In genomic region chr12:84854392-84855033, GRCm38 (mm10) we compare ENCODE assay signal across 16 mouse cellular contexts. TPM values are rescaled to one million over a fixed set of nuclear protein-coding genes. Genes with fewer than 3 reads are reported as not detected.
A peak's percentile ranks its signal among the peaks of the same experiment; 100 is the strongest.
DNase-seq lines count a peak whose midpoint lies in the region; ATAC-seq and TF ChIP-seq lines count a peak whose summit lies in the region.
"Had no signal": no experiment of that assay in that cellular context is flagged by ENCODE, and none has a peak within 500 bp of the region (broad histone marks: within the 10 kb centered on the region; RNA-seq: fewer than 3 reads in every experiment).

No protein-coding gene starts in this region.

- H3K4me3 ChIP-seq in C2C12 (ENCODE audit: insufficient read depth, poor library complexity, severe bottlenecking) = no peak overlapping the region
- no peak overlapping the region for H3K4me3 ChIP-seq in liver, postnatal 0 days (ENCODE audit: low read depth, low read length)
- H3K4me3 ChIP-seq: embryonic facial prominence, embryonic 10.5 days; hindbrain, embryonic 12.5 days; intestine, embryonic 15.5 days; midbrain, embryonic 12.5 days had no signal

- H3K4me1 ChIP-seq in liver, postnatal 0 days (ENCODE audit: insufficient read depth) = peaks cover 12% of the 10 kb centered on the region
- H3K4me1 ChIP-seq: midbrain, embryonic 12.5 days had no signal

- H3K36me3 ChIP-seq in C2C12 (ENCODE audit: control insufficient read depth, insufficient read depth) = peaks cover 50% of the 10 kb centered on the region
- no peaks in the 10 kb centered on the region for H3K36me3 ChIP-seq in liver, postnatal 0 days (replicated peaks; ENCODE audit: insufficient read depth, low read length)
- H3K36me3 ChIP-seq: embryonic facial prominence, embryonic 10.5 days; hindbrain, embryonic 12.5 days; intestine, embryonic 15.5 days; midbrain, embryonic 12.5 days had no signal

- H3K9ac ChIP-seq in liver, postnatal 0 days (replicated peaks) = no peak overlapping the region; the same call in 1 of the 2 replicates
- H3K9ac ChIP-seq: hindbrain, embryonic 12.5 days; intestine, embryonic 15.5 days; midbrain, embryonic 12.5 days had no signal

- H3K4me2 ChIP-seq in liver, postnatal 0 days (ENCODE audit: low read depth, low read length) = peak overlapping the region; percentile 13; the same call in 1 of the 2 replicates
- H3K4me2 ChIP-seq: hindbrain, embryonic 12.5 days; intestine, embryonic 15.5 days; midbrain, embryonic 12.5 days had no signal

- no peaks in the 10 kb centered on the region for H3K79me3 ChIP-seq in C2C12 (ENCODE audit: low read depth)

- peak; percentile 81 for ATAC-seq in erythroid progenitor cell, adult 5-6 weeks (replicated peaks; ENCODE audit: low FRiP score, poor library complexity, severe bottlenecking)
- ATAC-seq in liver, postnatal 0 days = peak; percentile 86
- ATAC-seq: intestine, embryonic 15.5 days had no signal

- TF ChIP-seq CTCF in C2C12 (IDR thresholded peaks at IDR 0.05; ENCODE audit: control insufficient read depth, insufficient read depth, insufficient read length) = no peak
- TF ChIP-seq CTCF in liver, postnatal 0 days (IDR thresholded peaks at IDR 0.05; ENCODE audit: low read depth) = no peak

- peaks cover 26% of the 10 kb centered on the region for H3K79me2 ChIP-seq in C2C12 (ENCODE audit: control insufficient read depth, insufficient read depth)

- H3K27me3 ChIP-seq in C2C12 (ENCODE audit: control insufficient read depth, insufficient read depth, insufficient read length) = no peaks in the 10 kb centered on the region
- H3K27me3 ChIP-seq in liver, postnatal 0 days (ENCODE audit: insufficient read depth, low read length) = no peaks in the 10 kb centered on the region
- H3K27me3 ChIP-seq: hindbrain, embryonic 12.5 days; intestine, embryonic 15.5 days; midbrain, embryonic 12.5 days had no signal

- no peaks in the 10 kb centered on the region for H3K9me3 ChIP-seq in liver, postnatal 0 days (ENCODE audit: low read length)
- H3K9me3 ChIP-seq: embryonic facial prominence, embryonic 10.5 days; hindbrain, embryonic 12.5 days; intestine, embryonic 15.5 days; midbrain, embryonic 12.5 days had no signal

- H3ac ChIP-seq in C2C12 (ENCODE audit: control insufficient read depth, insufficient read length, low read depth) = no peak overlapping the region

- peak; percentile 97 for TF ChIP-seq EP300 in liver, postnatal 0 days (IDR thresholded peaks at IDR 0.05; ENCODE audit: low read depth)

- 45% methylated on average over 4 of the region's 4 CpGs for WGBS in liver, postnatal 0 days (ENCODE audit: insufficient replicate concordance)

- peak; percentile 68 for DNase-seq in NIH3T3 (ENCODE audit: low read depth)
- no peak for DNase-seq in liver, postnatal 0 days
- no peak for DNase-seq in kidney, postnatal 4 days
- DNase-seq in urinary bladder, postnatal 10 days (ENCODE audit: low spot score) = no peak
- no peak for DNase-seq in urinary bladder, postnatal 4 days (ENCODE audit: low spot score in 2 of 2)
- DNase-seq: cerebellum, adult 8-10 months; left cerebral cortex, postnatal 4 days; thymus, postnatal 14 days had no signal

- peak overlapping the region; percentile 57 for H3K27ac ChIP-seq in liver, postnatal 0 days (ENCODE audit: low read depth)
- H3K27ac ChIP-seq: embryonic facial prominence, embryonic 10.5 days; hindbrain, embryonic 12.5 days; intestine, embryonic 15.5 days; kidney, postnatal 0 days; midbrain, embryonic 12.5 days had no signal

TF ChIP-seq in C2C12, 6 proteins besides CTCF, POLR2A, EP300 and RAD21:
- TF ChIP-seq MYOG (IDR thresholded peaks at IDR 0.05; ENCODE audit: control insufficient read depth, extremely low read depth, insufficient read length) (no peak), MYOD1 (IDR thresholded peaks at IDR 0.05; ENCODE audit: control insufficient read depth, insufficient read length, low read depth) (peak; percentile 41), USF1 (IDR thresholded peaks at IDR 0.05; ENCODE audit: low read depth) (no peak), CEBPB (IDR thresholded peaks at IDR 0.05; ENCODE audit: low read depth) (peak; percentile 96), FOSL1 (IDR thresholded peaks at IDR 0.05; ENCODE audit: insufficient read depth, low read length, poor library complexity, severe bottlenecking) (no peak), MAX (IDR thresholded peaks at IDR 0.05) (peak; percentile 58)
TF ChIP-seq in C2C12: peak in this region for 3.

RNA-seq across cellular contexts. Expression of gene Ltbp2, which starts 21.8 kb away (rescaled TPM):
- 49.5 TPM for polyA plus RNA-seq in C2C12 (2012; fragmentation: generic; extraction: Trizol)
- 1.3 TPM in 1 of 2 replicates, not detected in the other for total RNA-seq in erythroid progenitor cell, adult 5-6 weeks (2015; ENCODE audit: low replicate concordance)
- 0.77 and 3.3 TPM in 2 replicates for total RNA-seq in erythroid progenitor cell, adult 5-6 weeks (2017; ENCODE audit: low replicate concordance)
- 0.31 and 0.59 TPM in 2 replicates for polyA plus RNA-seq in liver, postnatal 0 days (2015; fragmentation: Nextera tagmentation; extraction: Ambion mirVana)
- polyA plus RNA-seq: forebrain, embryonic 11.5 days had no signal

Comparison
In these comparisons a context has a peak if more than half of its experiments do, and no peak if none do; other contexts are left out.
1. RNA of gene Ltbp2, which starts 21.8 kb away (polyA plus RNA-seq): 49.5 TPM in C2C12 (single experiment); 0.31 to 0.59 TPM in liver, postnatal 0 days; every median in the first group is over 10 times any median in the second.